Mouse (Mus musculus): Measurements from ENCODE around the gene Hectd1.

GRCm38 (mm10) chr12:51759374-51759773 lies 70.0 kb downstream of the Hectd1 start:
- TF ChIP-seq POLR2A (IDR thresholded peaks at IDR 0.05; ENCODE audit: borderline replicate concordance, control insufficient read depth, low read depth, low read length) (no peak), CTCF (IDR thresholded peaks at IDR 0.05; ENCODE audit: control insufficient read depth, insufficient read depth, low read length) (no peak)
